Mouse (Mus musculus) testis, adult 2 months (tissue): ENCODE measurements at regions not wholly inside any gene's neighbourhood (a gene's known extent, or its start where the extent isn't known, plus 50 kb on each side); places are given as distances from the start of the nearest gene placed in this dataset.

Experiments
- CTCF ChIP-seq: fragments of 200-500 bp; IDR thresholded peaks from 2 replicates; pipeline ENCODE4 v1.5.1; 2012; ENCODE audit warnings: low read depth, mild to moderate bottlenecking, inconsistent platforms, low read length, moderate library complexity; ENCODE audit not compliant: control insufficient read depth, insufficient read depth, insufficient replicate concordance
- POLR2A ChIP-seq: fragments of 200-500 bp; IDR thresholded peaks from 2 replicates; pipeline ENCODE4 v1.6.1; 2012; ENCODE audit warnings: low read depth, mild to moderate bottlenecking, inconsistent platforms, low read length, moderate library complexity; ENCODE audit not compliant: control insufficient read depth

DNA sequence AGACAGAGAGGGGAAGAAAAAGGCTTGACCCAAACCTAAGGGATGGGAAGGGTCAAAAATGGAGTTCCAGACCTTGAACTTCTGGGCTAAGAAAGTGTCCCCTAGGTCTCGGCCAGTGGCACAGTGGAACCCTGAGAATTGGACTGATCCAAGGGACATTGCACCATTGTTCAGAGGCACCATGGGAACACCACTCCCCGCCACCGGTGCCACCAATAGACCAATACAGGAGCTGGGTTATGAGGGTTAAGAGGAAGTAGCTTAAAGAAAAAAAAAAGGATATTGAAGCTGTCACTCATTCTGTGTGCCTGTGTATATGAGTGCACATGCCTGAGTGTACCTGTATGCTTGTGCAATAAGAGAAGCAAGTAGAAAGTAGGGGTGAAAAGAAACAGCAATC is 83.7 kb downstream of the Gm826 start:
- TF ChIP-seq CTCF = no peak
- TF ChIP-seq POLR2A = no peak
